Mouse (Mus musculus) G1E (cell line): ENCODE measurements around the gene Olfr619.

ENCODE experiments used
- CTCF ChIP-seq: IDR thresholded peaks from 2 replicates; pipeline ENCODE4 v1.5.1; 2012; ENCODE audit warnings: low read depth, low read length, inconsistent platforms, mixed read lengths
- POLR2AphosphoS5 ChIP-seq: IDR thresholded peaks from 2 replicates; pipeline ENCODE4 v1.6.1; 2012; ENCODE audit warnings: low read depth, low read length, inconsistent platforms; ENCODE audit not compliant: insufficient replicate concordance
- TAL1 ChIP-seq: conservative IDR thresholded peaks from 2 replicates; pipeline ENCODE4 v1.6.1; 2012; ENCODE audit warnings: low read depth, low read length, inconsistent platforms, mixed read lengths

DNA sequence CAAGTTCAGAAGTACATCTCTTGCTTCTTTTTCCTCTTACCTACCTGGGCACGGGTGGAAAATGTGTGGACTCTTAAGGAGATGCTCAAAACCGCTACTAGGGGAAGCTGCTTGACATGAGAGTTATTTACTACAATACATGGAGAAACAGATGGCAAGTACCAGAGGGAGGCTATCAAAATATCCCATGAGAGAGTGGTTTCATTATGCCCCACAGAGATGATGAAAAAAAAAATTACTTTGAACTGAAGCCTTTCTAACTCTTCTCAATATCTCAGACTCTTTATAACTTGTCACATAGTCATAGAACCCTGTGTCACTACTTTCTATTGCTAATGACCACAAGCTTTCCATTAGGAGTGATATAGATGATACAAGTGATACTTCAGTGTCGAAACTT is 31.3 kb upstream of the Olfr619 start, which contains the start of gene Olfr616:
- TF ChIP-seq CTCF: no peak
- no peak for TF ChIP-seq TAL1
- TF ChIP-seq POLR2AphosphoS5: no peak
